Mouse (Mus musculus) forebrain, embryonic 14.5 days (tissue): ENCODE measurements around the gene Mri1. TPM values are rescaled to one million over a fixed set of nuclear protein-coding genes. Genes with fewer than 3 reads are reported as not detected.

Experiments used
- ATAC-seq: fragments of 200-750 bp; cut with Nextera tagmentation; 2 replicates; pipeline ENCODE4 v1.8.0; 2017; ENCODE audit warnings: mild to moderate bottlenecking, moderate library complexity
- DNase-seq: peaks from one replicate; pipeline ENCODE4 v3.0.0-alpha.2; 2015; ENCODE audit warnings: low spot score
- H3K27ac ChIP-seq: fragments of 300-500 bp; sonication (generic); 2 replicates; pipeline ENCODE4 v1.5.1; 2014; ENCODE audit warnings: low read depth, mild to moderate bottlenecking, control low read depth, low read length, moderate library complexity
- H3K27me3 ChIP-seq: fragments of 300-500 bp; sonication (generic); replicated peaks from 2 replicates; pipeline ENCODE4 v1.6.1; 2014; ENCODE audit warnings: low read length, control low read depth, mixed read lengths; ENCODE audit not compliant: control insufficient read depth, insufficient read depth
- H3K36me3 ChIP-seq: fragments of 300-500 bp; sonication (generic); 2 replicates; pipeline ENCODE4 v1.6.1; 2014; ENCODE audit warnings: low read length, control low read depth; ENCODE audit not compliant: control insufficient read depth, insufficient read depth
- H3K4me1 ChIP-seq: fragments of 300-500 bp; sonication (generic); 2 replicates; pipeline ENCODE4 v1.6.1; 2014; ENCODE audit warnings: antibody characterized with exemption, low read length, control low read depth; ENCODE audit not compliant: control insufficient read depth, insufficient read depth
- H3K4me2 ChIP-seq: fragments of 300-500 bp; sonication (generic); 2 replicates; pipeline ENCODE4 v1.6.1; 2014; ENCODE audit warnings: mild to moderate bottlenecking, control low read depth, low read length
- H3K4me3 ChIP-seq: fragments of 300-500 bp; sonication (generic); 2 replicates; pipeline ENCODE4 v1.5.1; 2014; ENCODE audit warnings: low read depth, low read length, control low read depth
- H3K9ac ChIP-seq: fragments of 300-500 bp; sonication (generic); 2 replicates; pipeline ENCODE4 v1.6.1; 2014; ENCODE audit warnings: mild to moderate bottlenecking, low read length, control low read depth, moderate library complexity
- H3K9me3 ChIP-seq: fragments of 300-500 bp; sonication (generic); replicated peaks from 2 replicates; pipeline ENCODE4 v1.6.1; 2016; ENCODE audit warnings: low read length, control low read depth, mixed read lengths; ENCODE audit not compliant: control insufficient read depth
- WGBS: fragments of 180-500 bp; shearing (Covaris S2); extraction: QIAGEN DNeasy Blood & Tissue Kit; methylation state at CpG from one replicate; pipeline ENCODE4 v1.1.7; 2014; 5-methylcytosine and 5-hydroxymethylcytosine counted together
- polyA plus RNA-seq: library from polyadenylated mRNA; unstranded; fragments of >200 nt; fragmentation: Nextera tagmentation; extraction: Ambion mirVana; gene quantifications from 2 replicates; pipeline ENCODE4 v1.2.1, GENCODE M21; 2014

Mri1 gene
- polyA plus RNA-seq, 1 experiment from 2014 or later = 48.8 TPM

DNA sequence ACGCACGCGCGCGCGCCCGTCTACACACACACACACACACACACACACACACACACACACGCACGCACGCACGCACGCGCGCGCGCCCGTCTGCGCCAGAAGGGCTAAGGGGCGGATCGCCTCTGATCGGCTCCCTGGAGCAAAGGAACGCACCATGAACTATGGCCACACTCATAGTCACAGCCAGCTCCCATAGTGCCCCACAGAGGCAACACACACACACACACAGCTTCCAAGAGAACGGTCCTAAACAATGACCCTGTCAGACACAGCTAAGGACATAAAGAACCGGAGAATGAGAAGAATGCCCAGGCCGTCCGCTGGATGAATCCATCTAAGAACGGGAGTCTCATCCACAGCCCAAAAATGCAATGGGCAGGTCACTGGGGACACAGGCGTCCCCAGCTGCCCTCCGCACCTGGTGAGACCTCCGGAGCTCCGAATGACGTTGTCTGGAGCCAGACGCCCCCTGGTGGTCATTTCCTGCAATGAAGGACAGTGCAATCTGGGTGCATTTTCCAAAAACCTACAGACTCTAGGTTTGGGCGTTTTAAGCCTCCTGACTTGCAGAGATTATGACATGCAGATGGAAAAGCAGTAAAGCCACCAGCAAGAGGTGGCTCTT is 46.8 kb downstream of the Mri1 start:
- Histone ChIP-seq H3K4me1 (peaks cover 10% of the 10 kb centered on the region), H3K9me3 (no peaks in the 10 kb centered on the region), H3K27ac (no peak overlapping the region), H3K4me3 (no peak overlapping the region), H3K36me3 (peaks cover 63% of the 10 kb centered on the region), H3K4me2 (peak overlapping the region; percentile 32; the same call in 1 of the 2 replicates), H3K27me3 (no peaks in the 10 kb centered on the region), H3K9ac (no peak overlapping the region)
- WGBS = 54% methylated on average over 34 of the region's 34 CpGs
- peak; percentile 66 for ATAC-seq
- DNase-seq = peak; percentile 84

DNA sequence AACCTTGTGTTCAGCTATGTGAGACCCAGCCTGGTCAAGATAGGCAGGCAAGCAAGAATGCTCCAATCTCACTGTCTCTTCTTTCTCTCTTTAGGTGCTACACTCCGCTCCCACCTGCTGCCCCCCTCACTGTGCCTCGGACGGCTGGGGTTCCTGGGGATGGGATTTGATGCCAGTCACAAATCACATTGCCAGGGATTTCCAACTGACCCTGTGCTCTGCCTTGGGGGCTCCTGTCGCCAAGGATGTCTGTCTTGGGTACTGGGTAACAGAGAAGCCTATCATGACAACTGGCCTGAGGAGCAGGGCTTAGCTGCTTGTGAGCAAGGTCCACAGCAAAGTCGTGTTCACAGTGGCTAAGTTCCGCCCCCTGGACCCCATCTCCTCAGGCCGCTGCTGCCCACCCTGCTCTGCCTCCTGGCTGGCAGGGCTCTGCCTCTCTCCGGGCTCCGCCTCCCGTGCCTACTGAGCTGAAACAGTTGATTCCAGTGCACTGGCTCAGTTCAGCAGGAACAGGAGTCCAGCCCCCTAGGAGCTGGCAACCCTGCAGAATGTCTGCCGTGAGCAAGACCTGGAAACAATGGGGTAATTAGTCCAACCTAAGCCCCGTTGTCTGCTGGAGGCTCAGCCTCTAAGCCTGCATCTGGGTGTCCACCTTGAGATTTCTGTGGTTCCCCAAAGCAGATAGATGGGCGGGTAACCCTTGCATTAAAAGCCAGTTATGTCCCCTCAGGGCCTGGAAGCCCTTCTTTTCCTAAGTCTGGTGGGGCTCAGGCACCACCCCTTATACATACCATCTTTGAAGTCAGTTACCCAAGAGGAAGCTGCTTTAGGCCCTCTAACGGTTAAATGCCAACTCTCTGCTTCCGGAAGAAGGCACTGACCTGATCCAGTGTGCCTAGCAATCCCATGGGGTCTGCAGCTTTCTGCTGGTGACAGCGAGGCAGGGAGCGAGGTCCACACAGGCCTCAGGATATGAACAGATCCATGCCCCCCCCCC is 48.4 kb downstream of the Mri1 start:
- Histone ChIP-seq H3K27me3 (no peaks in the 10 kb centered on the region), H3K4me2 (no peak overlapping the region), H3K4me3 (no peak overlapping the region), H3K9me3 (no peaks in the 10 kb centered on the region), H3K36me3 (peaks cover 48% of the 10 kb centered on the region), H3K9ac (peak overlapping the region; percentile 37), H3K27ac (peak overlapping the region; percentile 48; the same call in 1 of the 2 replicates), H3K4me1 (peaks cover 14% of the 10 kb centered on the region)
- 34% methylated on average over 17 of the region's 17 CpGs for WGBS
- peak; percentile 24; the same call in 1 of the 2 replicates for ATAC-seq
- DNase-seq = peak; percentile 41

GRCm38 (mm10) chr8:84207811-84208210 is 49.3 kb downstream of the Mri1 start:
- DNase-seq (no peak), ATAC-seq (no peak)
- Histone ChIP-seq H3K9me3 (no peaks in the 10 kb centered on the region), H3K4me1 (peaks cover 21% of the 10 kb centered on the region), H3K36me3 (peaks cover 39% of the 10 kb centered on the region), H3K9ac (peak overlapping the region; percentile 9; the same call in 1 of the 2 replicates), H3K27me3 (no peaks in the 10 kb centered on the region), H3K4me3 (no peak overlapping the region), H3K27ac (peak overlapping the region; percentile 15; the same call in 1 of the 2 replicates), H3K4me2 (no peak overlapping the region)
- WGBS = 55% methylated on average over 7 of the region's 7 CpGs

GRCm38 (mm10) chr8:84206666-84207065 is 50.5 kb downstream of the Mri1 start:
- ATAC-seq (no peak), DNase-seq (no peak)
- H3K9me3 ChIP-seq = no peaks in the 10 kb centered on the region
- peaks cover 21% of the 10 kb centered on the region for H3K4me1 ChIP-seq
- H3K9ac ChIP-seq = no peak overlapping the region
- no peak overlapping the region for H3K27ac ChIP-seq
- no peak overlapping the region for H3K4me3 ChIP-seq
- no peaks in the 10 kb centered on the region for H3K27me3 ChIP-seq
- WGBS = 87% methylated on average over 3 of the region's 3 CpGs
- H3K36me3 ChIP-seq = peaks cover 28% of the 10 kb centered on the region
- H3K4me2 ChIP-seq = no peak overlapping the region

DNA sequence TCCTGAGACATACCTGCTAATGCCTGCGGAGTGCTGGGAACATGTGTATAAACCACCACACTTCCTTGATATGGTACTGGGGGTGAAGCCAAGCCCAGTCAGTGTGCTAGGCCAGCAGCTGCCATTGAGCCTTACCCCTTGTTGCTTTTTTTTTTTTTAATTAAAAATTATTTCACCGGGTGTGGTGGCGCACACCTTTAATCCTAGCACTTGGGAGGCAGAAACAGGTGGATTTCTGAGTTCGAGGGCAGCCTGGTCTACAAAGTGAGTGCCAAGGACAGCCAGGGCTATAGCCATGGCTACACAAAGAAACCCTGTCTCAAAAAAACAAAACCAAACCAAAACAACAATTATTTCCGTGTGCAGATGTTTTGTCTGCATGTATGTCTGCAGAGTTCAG is 52.1 kb downstream of the Mri1 start:
- Histone ChIP-seq H3K27ac (no peak overlapping the region), H3K9ac (no peak overlapping the region), H3K27me3 (no peaks in the 10 kb centered on the region), H3K36me3 (peaks cover 17% of the 10 kb centered on the region; the same call in 1 of the 2 replicates), H3K4me1 (peaks cover 25% of the 10 kb centered on the region), H3K4me2 (no peak overlapping the region), H3K4me3 (no peak overlapping the region), H3K9me3 (no peaks in the 10 kb centered on the region)
- ATAC-seq (no peak), DNase-seq (no peak)
- 87% methylated on average over 5 of the region's 5 CpGs for WGBS

GRCm38 (mm10) chr8:84203975-84204772 is 53.0 kb downstream of the Mri1 start:
- H3K27me3 ChIP-seq = no peaks in the 10 kb centered on the region
- peak overlapping the region; percentile 75 for H3K4me2 ChIP-seq
- H3K9ac ChIP-seq = peak overlapping the region; percentile 66
- peaks cover 30% of the 10 kb centered on the region for H3K4me1 ChIP-seq
- WGBS = 61% methylated on average over 13 of the region's 13 CpGs
- ATAC-seq (peak; percentile 3; the same call in 1 of the 2 replicates), DNase-seq (no peak)
- 0 out of 2 replicates have a peak, but pooled peaks cover 8% of the 10 kb centered on the region for H3K36me3 ChIP-seq
- H3K9me3 ChIP-seq = no peaks in the 10 kb centered on the region
- H3K27ac ChIP-seq = peak overlapping the region; percentile 62; the same call in 1 of the 2 replicates
- peak overlapping the region; percentile 27 for H3K4me3 ChIP-seq

DNA sequence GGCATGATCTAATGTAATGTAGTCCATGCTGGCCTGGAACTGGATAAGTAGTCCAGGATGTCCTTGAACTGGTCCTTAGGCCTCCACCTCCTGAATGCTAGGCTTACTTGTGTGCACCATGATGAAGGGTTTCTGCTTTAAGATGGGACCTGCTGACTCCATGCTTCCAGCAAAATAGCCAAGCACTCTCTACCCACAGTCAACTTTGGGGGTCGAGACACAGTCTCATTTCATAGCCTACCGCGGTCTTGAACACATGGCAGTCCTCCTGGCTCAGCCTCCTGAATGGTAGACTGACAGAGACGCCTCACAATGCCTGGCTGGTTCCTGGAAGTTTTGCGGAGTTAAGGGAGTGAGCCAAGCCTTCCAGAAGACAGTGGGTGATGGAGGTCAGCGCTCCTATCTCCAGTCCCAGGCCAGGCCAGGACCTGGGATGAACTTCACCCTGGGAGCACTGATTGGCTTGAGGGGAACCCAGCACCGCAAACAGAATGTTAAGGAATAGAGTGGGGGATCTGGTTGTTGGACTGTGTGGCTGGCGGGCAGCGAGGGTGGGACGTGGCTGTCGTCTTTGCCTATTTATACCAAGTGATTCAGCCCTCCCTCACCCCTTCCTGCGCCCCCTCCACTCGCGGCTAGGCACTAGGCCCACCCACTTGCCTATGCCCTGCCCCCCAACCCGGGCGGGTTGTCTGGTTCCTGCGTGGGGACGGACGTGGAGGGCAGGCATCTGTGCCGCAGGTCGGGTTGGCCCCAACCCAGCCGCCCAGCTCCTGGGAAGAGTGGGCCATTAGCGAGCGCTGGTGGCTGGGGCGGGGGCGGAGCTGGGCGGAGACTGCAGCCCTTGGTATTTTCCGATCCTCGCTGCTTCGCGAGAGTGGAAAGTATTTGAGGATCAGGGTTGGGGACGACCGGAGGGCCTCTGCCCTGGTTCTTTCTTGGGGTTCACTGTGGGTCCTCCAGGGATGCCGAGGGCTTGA is 53.9 kb downstream of the Mri1 start:
- no peaks in the 10 kb centered on the region for H3K36me3 ChIP-seq
- WGBS = 7% methylated on average over 34 of the region's 34 CpGs
- ATAC-seq (peak; percentile 47), DNase-seq (peak; percentile 76)
- no peaks in the 10 kb centered on the region for H3K9me3 ChIP-seq
- H3K27ac ChIP-seq = peak overlapping the region; percentile 78; the same call in 1 of the 2 replicates
- peak overlapping the region; percentile 66 for H3K9ac ChIP-seq
- H3K4me3 ChIP-seq = peak overlapping the region; percentile 27
- peak overlapping the region; percentile 75 for H3K4me2 ChIP-seq
- H3K4me1 ChIP-seq = peaks cover 32% of the 10 kb centered on the region
- H3K27me3 ChIP-seq = no peaks in the 10 kb centered on the region
